Mouse (Mus musculus): ENCODE data around the gene Pigl.

GRCm38 (mm10) chr11:62509571-62509970 lies 51.3 kb downstream of the Pigl start:
- TF ChIP-seq CTCF (IDR thresholded peaks at IDR 0.05; ENCODE audit: borderline replicate concordance, insufficient read depth, low read depth, low read length), result no peak
- TF ChIP-seq POLR2A (IDR thresholded peaks at IDR 0.05; ENCODE audit: borderline replicate concordance, insufficient read depth, low read length), result no peak

Data from cerebellum, adult 2 months (tissue).